Mouse (Mus musculus): ENCODE results near the gene Ptpn12. TPM values are rescaled to one million over a fixed set of nuclear protein-coding genes. Genes with fewer than 3 reads are reported as not detected.

The Ptpn12 gene
- polyA plus RNA-seq, 1 experiment from 2014 or later, result 24.5 TPM

- Histone ChIP-seq H3K27me3 (no peaks in the 10 kb centered on the region), H3K27ac (no peak overlapping the region), H3K9me3 (no peaks in the 10 kb centered on the region), H3K9ac (no peak overlapping the region), H3K4me1 (no peaks in the 10 kb centered on the region), H3K36me3 (peaks cover 51% of the 10 kb centered on the region), H3K4me2 (replicated peaks) (no peak overlapping the region), H3K4me3 (no peak overlapping the region)
- whole genome bisulfite sequencing, result 94% methylated on average over 6 of the region's 6 CpGs
- no peak for ATAC-seq (ENCODE audit: insufficient number of reproducible peaks, insufficient read depth, low FRiP score, low TSS enrichment)
Observed at GRCm38 (mm10) chr5:21002723-21003122, 53.0 kb downstream of the Ptpn12 start.

GRCm38 (mm10) chr5:21001622-21002315 is 53.9 kb downstream of the Ptpn12 start:
- 89% methylated on average over 10 of the region's 10 CpGs for WGBS
- H3K27ac ChIP-seq, result no peak overlapping the region
- no peaks in the 10 kb centered on the region for H3K27me3 ChIP-seq
- H3K9ac ChIP-seq, result no peak overlapping the region
- H3K4me3 ChIP-seq, result no peak overlapping the region
- no peaks in the 10 kb centered on the region for H3K9me3 ChIP-seq
- ATAC-seq (ENCODE audit: insufficient number of reproducible peaks, insufficient read depth, low FRiP score, low TSS enrichment), result no peak
- H3K4me1 ChIP-seq, result no peaks in the 10 kb centered on the region
- H3K4me2 ChIP-seq (replicated peaks), result no peak overlapping the region
- H3K36me3 ChIP-seq, result peaks cover 60% of the 10 kb centered on the region

- WGBS, result 94% methylated on average over 6 of the region's 6 CpGs
- H3K4me2 ChIP-seq (replicated peaks), result no peak overlapping the region
- H3K9me3 ChIP-seq, result no peaks in the 10 kb centered on the region
- peaks cover 78% of the 10 kb centered on the region for H3K36me3 ChIP-seq
- ATAC-seq (ENCODE audit: insufficient number of reproducible peaks, insufficient read depth, low FRiP score, low TSS enrichment), result no peak
- H3K27me3 ChIP-seq, result no peaks in the 10 kb centered on the region
- H3K4me3 ChIP-seq, result no peak overlapping the region
- no peak overlapping the region for H3K27ac ChIP-seq
- H3K9ac ChIP-seq, result no peak overlapping the region
- no peaks in the 10 kb centered on the region for H3K4me1 ChIP-seq
Observed at GRCm38 (mm10) chr5:20998427-20998826, 57.3 kb downstream of the Ptpn12 start.

DNA sequence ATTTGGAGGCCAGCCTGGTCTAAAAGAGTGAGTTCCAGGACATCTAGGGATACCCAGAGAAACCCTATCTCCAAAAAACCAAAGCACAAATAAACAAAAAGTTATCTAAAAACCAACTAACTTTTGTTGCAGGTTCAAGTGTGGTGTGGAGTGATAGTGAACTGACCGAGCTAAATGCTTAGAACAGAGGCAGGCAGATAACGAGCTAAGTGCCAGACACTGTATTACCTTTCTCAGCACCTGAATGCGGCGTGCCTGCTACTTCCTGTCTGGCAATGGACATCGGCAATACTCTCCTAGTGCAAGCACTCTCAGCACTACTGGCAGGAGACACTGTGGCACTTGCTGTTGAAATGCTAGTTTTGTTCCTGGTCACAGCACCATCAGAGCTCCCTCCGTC is 58.2 kb downstream of the Ptpn12 start:
- Histone ChIP-seq H3K36me3 (peaks cover 75% of the 10 kb centered on the region), H3K27ac (no peak overlapping the region), H3K27me3 (no peaks in the 10 kb centered on the region), H3K9ac (no peak overlapping the region), H3K4me2 (replicated peaks) (no peak overlapping the region), H3K9me3 (no peaks in the 10 kb centered on the region), H3K4me1 (no peaks in the 10 kb centered on the region), H3K4me3 (no peak overlapping the region)
- no peak for ATAC-seq (ENCODE audit: insufficient number of reproducible peaks, insufficient read depth, low FRiP score, low TSS enrichment)
- 89% methylated on average over 6 of the region's 6 CpGs for WGBS

DNA sequence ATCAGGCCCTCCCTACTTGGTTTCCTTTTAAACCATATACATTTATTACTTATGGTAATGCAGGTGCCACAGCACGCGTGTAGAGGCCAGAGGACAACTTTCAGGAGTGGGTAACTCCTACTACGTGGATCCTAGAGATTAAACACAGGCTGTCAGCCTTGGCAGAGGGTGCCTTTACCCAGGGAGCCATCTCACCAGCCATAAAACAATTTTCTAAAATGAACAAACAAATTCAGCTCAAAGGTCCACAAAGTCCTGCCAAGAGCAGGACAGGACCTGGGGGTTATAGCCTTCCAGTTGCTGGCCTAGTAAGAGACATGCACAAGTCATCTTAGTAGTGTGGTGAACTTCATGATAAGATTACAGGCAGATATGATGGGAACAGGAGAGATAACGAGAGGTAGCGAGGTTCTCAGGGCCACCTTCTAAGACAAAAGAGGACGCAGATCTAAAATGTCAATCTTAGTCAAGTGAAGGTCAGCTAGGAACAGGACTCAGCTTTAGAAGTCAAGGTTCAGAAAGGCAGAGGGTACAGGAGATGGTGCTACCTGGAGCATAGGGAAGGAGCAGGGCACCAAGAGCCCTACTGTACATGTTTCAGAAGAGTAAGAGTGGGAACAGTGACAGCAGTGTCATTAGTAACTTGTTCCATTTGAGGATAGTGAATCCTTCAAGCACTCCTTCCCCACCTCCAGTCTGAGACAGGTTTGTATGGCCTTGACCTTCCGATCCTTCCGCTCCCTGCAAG is 65.5 kb downstream of the Ptpn12 start:
- no peak for ATAC-seq (ENCODE audit: insufficient number of reproducible peaks, insufficient read depth, low FRiP score, low TSS enrichment)
- H3K4me1 ChIP-seq, result no peaks in the 10 kb centered on the region
- H3K36me3 ChIP-seq, result peaks cover 61% of the 10 kb centered on the region
- H3K9ac ChIP-seq, result no peak overlapping the region
- H3K27ac ChIP-seq, result no peak overlapping the region
- no peaks in the 10 kb centered on the region for H3K9me3 ChIP-seq
- H3K4me2 ChIP-seq (replicated peaks), result no peak overlapping the region
- H3K4me3 ChIP-seq, result no peak overlapping the region
- 96% methylated on average over 8 of the region's 8 CpGs for WGBS
- H3K27me3 ChIP-seq, result no peaks in the 10 kb centered on the region

DNA sequence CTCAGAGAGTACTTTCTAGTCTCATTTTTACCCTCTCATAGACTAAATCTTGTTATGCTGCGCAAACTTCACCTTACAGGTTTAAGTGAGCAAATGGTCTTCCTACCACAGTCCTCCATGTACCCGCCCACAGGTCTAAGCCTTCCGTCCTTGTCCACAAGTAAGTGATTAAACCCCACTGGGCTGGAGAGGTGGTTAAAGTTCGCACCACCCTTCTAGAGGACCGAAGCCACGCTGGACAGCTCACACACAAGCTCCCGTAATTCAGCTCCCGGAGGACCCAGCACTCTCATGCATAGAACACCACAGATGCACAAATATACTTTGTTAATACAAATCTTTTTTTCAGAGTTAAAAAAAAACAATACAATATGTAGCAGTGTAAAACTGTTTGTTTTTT is 69.4 kb downstream of the Ptpn12 start:
- ATAC-seq (ENCODE audit: insufficient number of reproducible peaks, insufficient read depth, low FRiP score, low TSS enrichment), result no peak
- no peak overlapping the region for H3K4me2 ChIP-seq (replicated peaks)
- H3K4me3 ChIP-seq, result no peak overlapping the region
- no peak overlapping the region for H3K27ac ChIP-seq
- no peaks in the 10 kb centered on the region for H3K27me3 ChIP-seq
- no peaks in the 10 kb centered on the region for H3K9me3 ChIP-seq
- peaks cover 45% of the 10 kb centered on the region for H3K36me3 ChIP-seq
- no peak overlapping the region for H3K9ac ChIP-seq
- WGBS, result 95% methylated on average over 8 of the region's 8 CpGs
- H3K4me1 ChIP-seq, result no peaks in the 10 kb centered on the region

GRCm38 (mm10) chr5:20983505-20983904 is 72.2 kb downstream of the Ptpn12 start:
- no peak overlapping the region for H3K9ac ChIP-seq
- no peak for ATAC-seq (ENCODE audit: insufficient number of reproducible peaks, insufficient read depth, low FRiP score, low TSS enrichment)
- H3K4me3 ChIP-seq, result no peak overlapping the region
- H3K27ac ChIP-seq, result no peak overlapping the region
- H3K4me1 ChIP-seq, result no peaks in the 10 kb centered on the region
- H3K4me2 ChIP-seq (replicated peaks), result no peak overlapping the region
- H3K9me3 ChIP-seq, result 0 out of 2 replicates have a peak, but pooled peaks cover 4% of the 10 kb centered on the region
- H3K27me3 ChIP-seq, result no peaks in the 10 kb centered on the region
- peaks cover 23% of the 10 kb centered on the region for H3K36me3 ChIP-seq

DNA sequence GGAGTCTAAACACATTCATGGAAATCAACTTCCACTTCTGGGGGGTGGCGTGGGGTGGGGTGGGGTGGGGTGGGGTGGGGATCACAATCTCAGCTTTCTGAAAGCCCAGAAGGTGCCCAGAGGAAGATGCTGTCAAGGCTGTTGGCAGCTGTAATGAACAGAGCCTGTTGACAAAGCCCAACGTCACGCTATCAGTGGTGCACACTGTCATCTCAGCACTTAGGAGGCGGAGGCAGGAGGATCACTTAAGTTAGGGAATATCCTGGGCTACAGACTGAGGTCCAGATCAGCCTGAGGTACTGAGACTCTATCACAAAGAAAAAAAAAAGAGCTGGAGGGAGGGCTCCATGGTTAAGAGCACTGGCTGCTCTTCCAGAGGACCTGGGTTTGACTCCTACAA is 81.0 kb downstream of the Ptpn12 start:
- no peak overlapping the region for H3K4me2 ChIP-seq (replicated peaks)
- H3K9ac ChIP-seq, result no peak overlapping the region
- no peak overlapping the region for H3K27ac ChIP-seq
- H3K9me3 ChIP-seq, result no peaks in the 10 kb centered on the region
- no peak for ATAC-seq (ENCODE audit: insufficient number of reproducible peaks, insufficient read depth, low FRiP score, low TSS enrichment)
- H3K4me1 ChIP-seq, result peaks cover 4% of the 10 kb centered on the region; the same call in 1 of the 2 replicates
- WGBS, result 80% methylated on average over 4 of the region's 4 CpGs
- no peak overlapping the region for H3K4me3 ChIP-seq
- H3K36me3 ChIP-seq, result no peaks in the 10 kb centered on the region
- H3K27me3 ChIP-seq, result no peaks in the 10 kb centered on the region

DNA sequence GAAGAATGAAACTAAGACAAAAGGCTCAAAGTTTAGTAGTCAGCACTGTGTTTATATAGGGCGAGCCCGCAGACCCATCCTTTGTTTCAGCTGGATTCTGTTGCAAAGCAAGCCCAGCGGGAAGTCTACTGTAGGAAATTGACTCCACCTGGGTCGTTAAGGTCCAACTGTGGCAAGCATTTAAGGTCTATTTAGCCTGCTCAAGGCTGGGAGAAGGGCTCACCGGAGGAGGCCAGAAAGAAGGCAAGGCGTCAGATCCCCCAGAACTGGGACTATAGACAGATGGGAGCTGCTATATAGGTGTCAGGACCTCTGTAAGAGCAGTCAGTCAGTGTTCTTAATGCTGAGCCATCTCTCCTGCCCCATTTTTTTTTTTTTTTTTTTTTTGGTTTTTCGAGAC is 81.7 kb downstream of the Ptpn12 start:
- Histone ChIP-seq H3K36me3 (no peaks in the 10 kb centered on the region), H3K9me3 (no peaks in the 10 kb centered on the region), H3K4me3 (no peak overlapping the region), H3K9ac (no peak overlapping the region), H3K27ac (no peak overlapping the region), H3K27me3 (no peaks in the 10 kb centered on the region), H3K4me1 (peaks cover 4% of the 10 kb centered on the region; the same call in 1 of the 2 replicates), H3K4me2 (replicated peaks) (no peak overlapping the region)
- ATAC-seq (ENCODE audit: insufficient number of reproducible peaks, insufficient read depth, low FRiP score, low TSS enrichment), result no peak
- 11% methylated on average over 6 of the region's 7 CpGs for WGBS

DNA sequence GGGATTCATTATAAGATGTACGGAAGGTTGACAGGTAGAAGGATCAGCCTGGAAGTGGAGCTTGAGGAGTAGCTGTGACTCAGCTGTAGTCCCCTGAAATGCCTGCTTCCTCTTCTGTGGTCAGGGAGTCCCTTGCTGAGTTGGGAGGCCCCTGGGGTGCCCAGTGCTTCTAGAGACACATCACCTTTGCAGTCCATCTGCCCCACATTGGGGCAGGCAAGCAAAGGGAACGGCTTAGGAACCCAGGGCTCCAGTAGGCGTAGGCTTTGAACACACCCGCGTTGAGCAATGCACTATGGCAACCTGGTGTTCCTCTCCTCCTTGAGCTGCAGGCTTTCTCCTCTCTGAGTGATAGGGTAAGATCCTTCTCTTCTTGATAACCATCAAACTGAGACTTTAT is 82.6 kb downstream of the Ptpn12 start:
- no peak overlapping the region for H3K9ac ChIP-seq
- 65% methylated on average over 5 of the region's 5 CpGs for WGBS
- H3K9me3 ChIP-seq, result no peaks in the 10 kb centered on the region

GRCm38 (mm10) chr5:20968963-20969362 is 86.7 kb downstream of the Ptpn12 start:
- Histone ChIP-seq H3K27ac (no peak overlapping the region), H3K4me1 (peaks cover 6% of the 10 kb centered on the region; the same call in 1 of the 2 replicates), H3K4me3 (no peak overlapping the region), H3K27me3 (no peaks in the 10 kb centered on the region), H3K4me2 (replicated peaks) (no peak overlapping the region), H3K36me3 (no peaks in the 10 kb centered on the region), H3K9ac (no peak overlapping the region), H3K9me3 (no peaks in the 10 kb centered on the region)
- WGBS, result 67% methylated on average over 9 of the region's 9 CpGs
- no peak for ATAC-seq (ENCODE audit: insufficient number of reproducible peaks, insufficient read depth, low FRiP score, low TSS enrichment)

More for the DNA sequence above, 82.6 kb downstream of the Ptpn12 start:
- Histone ChIP-seq H3K4me2 (replicated peaks) (no peak overlapping the region), H3K4me3 (no peak overlapping the region), H3K27me3 (no peaks in the 10 kb centered on the region), H3K4me1 (peaks cover 5% of the 10 kb centered on the region; the same call in 1 of the 2 replicates), H3K27ac (no peak overlapping the region), H3K36me3 (no peaks in the 10 kb centered on the region)
- ATAC-seq (ENCODE audit: insufficient number of reproducible peaks, insufficient read depth, low FRiP score, low TSS enrichment), result no peak

- Histone ChIP-seq H3K36me3 (no peaks in the 10 kb centered on the region), H3K27ac (no peak overlapping the region), H3K4me3 (no peak overlapping the region), H3K9ac (no peak overlapping the region), H3K4me1 (0 out of 2 replicates have a peak, but pooled peaks cover 3% of the 10 kb centered on the region), H3K9me3 (no peaks in the 10 kb centered on the region), H3K4me2 (replicated peaks) (no peak overlapping the region), H3K27me3 (no peaks in the 10 kb centered on the region)
- 66% methylated on average over 9 of the region's 9 CpGs for WGBS
- ATAC-seq (ENCODE audit: insufficient number of reproducible peaks, insufficient read depth, low FRiP score, low TSS enrichment), result no peak
Observed at GRCm38 (mm10) chr5:20968493-20968892, 87.2 kb downstream of the Ptpn12 start.

All from embryonic facial prominence, embryonic 12.5 days (tissue).